Mouse (Mus musculus): ENCODE results near the gene Cib1. TPM values are rescaled to one million over a fixed set of nuclear protein-coding genes. Genes with fewer than 3 reads are reported as not detected.
A peak's percentile ranks its signal among the peaks of the same experiment; 100 is the strongest.

The Cib1 gene
- polyA plus RNA-seq, 1 experiment from 2014 or later = 141 TPM

DNA sequence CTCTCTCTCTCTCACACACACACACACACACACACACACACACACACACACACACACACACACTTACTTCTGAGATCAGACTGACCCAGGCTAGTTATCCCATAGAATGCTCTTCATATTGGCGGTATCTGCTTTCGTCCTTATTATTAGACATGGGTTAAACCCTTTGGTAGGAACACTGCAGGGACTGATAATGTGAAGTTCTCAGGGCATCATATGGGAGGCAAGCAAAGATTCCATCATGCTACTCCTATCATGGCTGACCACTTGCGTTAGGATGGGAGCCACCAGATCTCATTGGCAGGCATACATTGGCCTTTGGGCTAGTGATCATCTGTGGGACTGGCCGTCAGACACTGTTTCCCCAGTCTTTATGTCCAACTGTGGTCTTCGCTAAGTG, 37.5 kb downstream of the Cib1 start:
- Histone ChIP-seq H3K9me3 (replicated peaks; ENCODE audit: control insufficient read depth, low read length) (no peaks in the 10 kb centered on the region), H3K27me3 (ENCODE audit: control insufficient read depth, insufficient read depth, low read length) (no peaks in the 10 kb centered on the region), H3K27ac (ENCODE audit: low read length) (no peak overlapping the region), H3K36me3 (ENCODE audit: control insufficient read depth, insufficient read depth, low read length) (no peaks in the 10 kb centered on the region), H3K9ac (ENCODE audit: low read length) (no peak overlapping the region), H3K4me1 (ENCODE audit: control insufficient read depth, insufficient read depth, low read length) (peaks cover 46% of the 10 kb centered on the region), H3K4me2 (ENCODE audit: low read depth, low read length) (no peak overlapping the region), H3K4me3 (replicated peaks; ENCODE audit: low read length) (no peak overlapping the region)
- no peak for ATAC-seq (ENCODE audit: insufficient read depth, low FRiP score)
- WGBS = 91% methylated on average over 5 of the region's 5 CpGs

DNA sequence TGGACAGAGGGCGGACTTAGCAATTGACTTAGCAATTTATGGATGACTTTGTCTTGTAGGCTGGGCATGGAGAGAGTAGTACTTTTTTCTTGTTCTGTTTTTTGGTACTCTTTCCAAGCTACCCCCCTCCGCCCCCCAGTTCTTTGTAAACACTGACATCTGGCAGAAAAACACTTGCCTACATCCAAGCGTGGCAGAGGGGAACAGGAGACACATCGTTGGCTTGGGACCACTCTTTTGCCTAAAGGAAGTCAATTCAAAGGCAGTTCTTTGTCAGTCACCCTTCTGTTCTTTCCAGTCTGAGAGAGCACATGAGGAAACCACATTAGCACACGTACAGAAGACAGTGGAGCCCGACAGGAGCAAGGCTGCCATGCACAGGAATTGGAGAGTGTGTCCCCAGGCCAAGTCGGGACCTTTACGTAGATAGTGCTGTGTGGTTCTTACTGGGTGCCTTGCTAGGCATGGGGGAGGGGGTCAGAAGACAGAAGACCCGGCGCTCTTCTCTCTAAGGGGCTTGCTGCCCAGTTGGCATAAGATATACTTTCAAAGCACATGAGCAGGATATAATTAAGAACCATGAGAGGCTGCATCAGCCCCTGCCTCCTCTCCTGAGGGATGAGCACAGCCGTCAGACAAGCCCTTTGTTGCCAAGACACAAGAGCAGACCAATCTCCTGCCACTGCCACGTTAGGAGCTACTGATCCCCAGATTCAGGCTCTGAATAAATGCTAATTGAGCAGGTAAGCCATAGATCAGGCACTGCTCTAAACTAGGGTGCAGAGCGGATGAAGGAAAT, 38.5 kb downstream of the Cib1 start:
- H3K27me3 ChIP-seq (ENCODE audit: control insufficient read depth, insufficient read depth, low read length) = no peaks in the 10 kb centered on the region
- no peak overlapping the region for H3K4me2 ChIP-seq (ENCODE audit: low read depth, low read length)
- 74% methylated on average over 13 of the region's 13 CpGs for WGBS
- no peak overlapping the region for H3K4me3 ChIP-seq (replicated peaks; ENCODE audit: low read length)
- ATAC-seq (ENCODE audit: insufficient read depth, low FRiP score) = no peak
- H3K4me1 ChIP-seq (ENCODE audit: control insufficient read depth, insufficient read depth, low read length) = peaks cover 37% of the 10 kb centered on the region
- H3K9me3 ChIP-seq (replicated peaks; ENCODE audit: control insufficient read depth, low read length) = no peaks in the 10 kb centered on the region
- no peaks in the 10 kb centered on the region for H3K36me3 ChIP-seq (ENCODE audit: control insufficient read depth, insufficient read depth, low read length)
- H3K9ac ChIP-seq (ENCODE audit: low read length) = no peak overlapping the region
- peak overlapping the region; percentile 1; the same call in 1 of the 2 replicates for H3K27ac ChIP-seq (ENCODE audit: low read length)

- H3K27ac ChIP-seq (ENCODE audit: low read length) = peak overlapping the region; percentile 96
- peaks cover 42% of the 10 kb centered on the region for H3K4me1 ChIP-seq (ENCODE audit: control insufficient read depth, insufficient read depth, low read length)
- peak overlapping the region; percentile 59 for H3K4me2 ChIP-seq (ENCODE audit: low read depth, low read length)
- no peaks in the 10 kb centered on the region for H3K27me3 ChIP-seq (ENCODE audit: control insufficient read depth, insufficient read depth, low read length)
- no peaks in the 10 kb centered on the region for H3K9me3 ChIP-seq (replicated peaks; ENCODE audit: control insufficient read depth, low read length)
- peak overlapping the region; percentile 68 for H3K9ac ChIP-seq (ENCODE audit: low read length)
- peak; percentile 84 for ATAC-seq (ENCODE audit: insufficient read depth, low FRiP score)
- H3K4me3 ChIP-seq (replicated peaks; ENCODE audit: low read length) = peak overlapping the region; percentile 38
- H3K36me3 ChIP-seq (ENCODE audit: control insufficient read depth, insufficient read depth, low read length) = no peaks in the 10 kb centered on the region
- WGBS = 10% methylated on average over 16 of the region's 16 CpGs
Observed at GRCm38 (mm10) chr7:80192226-80193061, 40.2 kb downstream of the Cib1 start.

DNA sequence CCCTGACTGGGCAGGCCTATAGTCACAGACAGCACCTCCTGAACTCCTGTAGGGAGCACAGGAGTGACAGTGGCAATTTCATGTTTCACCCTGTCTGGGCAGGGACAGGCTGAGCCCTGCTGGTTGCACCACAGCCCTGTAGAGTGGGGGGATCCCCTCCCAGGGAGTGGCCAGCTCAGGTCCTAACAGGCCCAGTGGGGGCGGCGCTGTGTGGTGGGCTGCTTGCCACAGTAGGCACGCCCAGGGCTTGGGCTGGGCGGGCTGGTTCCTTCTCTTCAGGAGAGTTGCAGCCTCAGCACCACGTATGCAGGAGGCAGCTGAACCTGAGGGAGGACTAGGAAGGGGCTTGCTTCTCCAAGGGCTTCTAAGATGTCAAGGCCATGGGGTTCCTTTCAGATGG, 41.2 kb downstream of the Cib1 start:
- ATAC-seq (ENCODE audit: insufficient read depth, low FRiP score) = peak; percentile 78
- H3K4me3 ChIP-seq (replicated peaks; ENCODE audit: low read length) = peak overlapping the region; percentile 38; the same call in 1 of the 2 replicates
- H3K4me2 ChIP-seq (ENCODE audit: low read depth, low read length) = peak overlapping the region; percentile 59
- no peaks in the 10 kb centered on the region for H3K9me3 ChIP-seq (replicated peaks; ENCODE audit: control insufficient read depth, low read length)
- WGBS = 46% methylated on average over 5 of the region's 5 CpGs
- H3K36me3 ChIP-seq (ENCODE audit: control insufficient read depth, insufficient read depth, low read length) = no peaks in the 10 kb centered on the region
- H3K4me1 ChIP-seq (ENCODE audit: control insufficient read depth, insufficient read depth, low read length) = peaks cover 44% of the 10 kb centered on the region
- no peaks in the 10 kb centered on the region for H3K27me3 ChIP-seq (ENCODE audit: control insufficient read depth, insufficient read depth, low read length)
- H3K27ac ChIP-seq (ENCODE audit: low read length) = peak overlapping the region; percentile 96
- peak overlapping the region; percentile 68; the same call in 1 of the 2 replicates for H3K9ac ChIP-seq (ENCODE audit: low read length)

- Histone ChIP-seq H3K4me3 (replicated peaks; ENCODE audit: low read length) (no peak overlapping the region), H3K9ac (ENCODE audit: low read length) (peak overlapping the region; percentile 17; the same call in 1 of the 2 replicates), H3K27ac (ENCODE audit: low read length) (peak overlapping the region; percentile 79), H3K9me3 (replicated peaks; ENCODE audit: control insufficient read depth, low read length) (no peaks in the 10 kb centered on the region), H3K4me1 (ENCODE audit: control insufficient read depth, insufficient read depth, low read length) (peaks cover 49% of the 10 kb centered on the region), H3K4me2 (ENCODE audit: low read depth, low read length) (no peak overlapping the region), H3K27me3 (ENCODE audit: control insufficient read depth, insufficient read depth, low read length) (no peaks in the 10 kb centered on the region), H3K36me3 (ENCODE audit: control insufficient read depth, insufficient read depth, low read length) (no peaks in the 10 kb centered on the region)
- 44% methylated on average over 11 of the region's 11 CpGs for WGBS
- no peak for ATAC-seq (ENCODE audit: insufficient read depth, low FRiP score)
Observed at GRCm38 (mm10) chr7:80189147-80189933, 43.3 kb downstream of the Cib1 start.

- peak overlapping the region; percentile 17; the same call in 1 of the 2 replicates for H3K9ac ChIP-seq (ENCODE audit: low read length)
- peak overlapping the region; percentile 79 for H3K27ac ChIP-seq (ENCODE audit: low read length)
- H3K27me3 ChIP-seq (ENCODE audit: control insufficient read depth, insufficient read depth, low read length) = no peaks in the 10 kb centered on the region
- H3K4me3 ChIP-seq (replicated peaks; ENCODE audit: low read length) = no peak overlapping the region
- no peaks in the 10 kb centered on the region for H3K36me3 ChIP-seq (ENCODE audit: control insufficient read depth, insufficient read depth, low read length)
- 76% methylated on average over 2 of the region's 2 CpGs for WGBS
- no peaks in the 10 kb centered on the region for H3K9me3 ChIP-seq (replicated peaks; ENCODE audit: control insufficient read depth, low read length)
- ATAC-seq (ENCODE audit: insufficient read depth, low FRiP score) = no peak
- no peak overlapping the region for H3K4me2 ChIP-seq (ENCODE audit: low read depth, low read length)
- peaks cover 44% of the 10 kb centered on the region for H3K4me1 ChIP-seq (ENCODE audit: control insufficient read depth, insufficient read depth, low read length)
Observed at GRCm38 (mm10) chr7:80188579-80189125, 44.0 kb downstream of the Cib1 start.

DNA sequence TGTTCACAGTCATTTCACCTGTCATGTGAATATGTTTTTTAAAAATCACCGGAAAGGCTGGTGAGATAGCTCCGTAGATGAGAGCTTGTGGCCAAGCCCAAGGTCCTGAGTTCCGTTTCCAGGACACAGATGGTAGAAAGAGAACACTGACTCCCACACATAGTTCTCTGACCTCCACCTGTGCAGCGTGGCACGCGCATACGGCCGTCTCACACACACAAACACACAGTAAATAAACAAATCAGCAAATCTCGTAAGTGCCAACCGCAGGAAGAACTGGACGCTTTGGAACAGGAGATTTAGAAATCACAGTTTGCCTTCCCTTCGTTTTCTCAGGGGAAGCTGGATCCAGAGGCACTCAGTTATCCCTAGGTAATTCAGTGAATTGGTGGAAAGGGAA, 45.1 kb downstream of the Cib1 start:
- peak overlapping the region; percentile 79 for H3K9ac ChIP-seq (ENCODE audit: low read length)
- H3K27ac ChIP-seq (ENCODE audit: low read length) = peak overlapping the region; percentile 92

DNA sequence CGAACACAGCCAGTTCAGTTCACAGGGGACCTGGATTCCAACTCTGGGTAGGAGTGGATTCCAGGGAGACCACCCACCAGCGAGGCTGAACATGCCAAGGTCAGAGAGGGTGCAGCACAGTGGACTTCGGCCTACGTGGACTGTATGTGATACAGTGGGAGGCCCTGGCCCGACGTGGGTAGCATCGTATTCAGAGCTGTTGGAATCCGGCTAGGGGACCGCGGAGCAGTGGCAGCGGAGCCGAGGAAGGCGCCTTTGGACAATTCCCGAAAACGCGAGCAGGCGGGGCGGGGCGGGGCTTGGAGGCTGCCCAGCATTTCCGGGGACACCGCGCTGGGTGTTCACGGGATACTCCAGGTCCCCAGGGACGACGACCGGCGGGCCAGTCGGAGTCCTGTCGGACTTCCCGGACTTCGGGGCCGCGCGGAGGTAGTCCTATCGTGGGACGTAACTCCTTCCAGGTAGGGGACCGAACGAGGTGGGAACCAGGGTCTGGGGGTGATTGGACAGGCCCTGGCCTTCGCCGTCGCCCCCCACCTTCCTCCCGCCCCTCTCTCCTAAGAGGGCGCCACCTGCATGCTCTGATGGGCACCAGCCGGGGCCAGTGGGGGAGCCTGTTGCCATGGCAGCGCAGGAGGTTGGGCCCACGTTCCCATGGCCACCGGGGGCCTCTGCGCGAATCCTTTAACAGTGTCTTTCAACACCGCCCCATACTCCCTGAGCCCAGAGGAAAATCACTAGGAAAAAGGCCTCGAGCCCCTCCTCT, 45.9 kb downstream of the Cib1 start, which contains the start of gene Sema4b:
Gene Sema4b, plus strand, starts transcription at position 311 of the 766 bp plus-strand sequence.
- peaks cover 32% of the 10 kb centered on the region for H3K4me1 ChIP-seq (ENCODE audit: control insufficient read depth, insufficient read depth, low read length)
- peak; percentile 86 for ATAC-seq (ENCODE audit: insufficient read depth, low FRiP score)

More for the DNA sequence above, 45.1 kb downstream of the Cib1 start:
- H3K27me3 ChIP-seq (ENCODE audit: control insufficient read depth, insufficient read depth, low read length) = no peaks in the 10 kb centered on the region
- H3K4me1 ChIP-seq (ENCODE audit: control insufficient read depth, insufficient read depth, low read length) = peaks cover 39% of the 10 kb centered on the region
- ATAC-seq (ENCODE audit: insufficient read depth, low FRiP score) = no peak
- peak overlapping the region; percentile 66 for H3K4me3 ChIP-seq (replicated peaks; ENCODE audit: low read length)
- no peaks in the 10 kb centered on the region for H3K36me3 ChIP-seq (ENCODE audit: control insufficient read depth, insufficient read depth, low read length)
- 62% methylated on average over 12 of the region's 12 CpGs for WGBS
- H3K9me3 ChIP-seq (replicated peaks; ENCODE audit: control insufficient read depth, low read length) = no peaks in the 10 kb centered on the region
- H3K4me2 ChIP-seq (ENCODE audit: low read depth, low read length) = peak overlapping the region; percentile 84

More for the DNA sequence above, 45.9 kb downstream of the Cib1 start, which contains the start of gene Sema4b:
- peak within 1 kb of the TSS; percentile 66 for H3K4me3 ChIP-seq (replicated peaks; ENCODE audit: low read length)
- H3K4me2 ChIP-seq (ENCODE audit: low read depth, low read length) = peak within 1 kb of the TSS; percentile 84
- 1% methylated on average over 51 of the region's 51 CpGs for WGBS
- H3K27me3 ChIP-seq (ENCODE audit: control insufficient read depth, insufficient read depth, low read length) = no peaks in the 10 kb centered on the region
- peak within 1 kb of the TSS; percentile 92 for H3K27ac ChIP-seq (ENCODE audit: low read length)
- no peaks in the 10 kb centered on the region for H3K9me3 ChIP-seq (replicated peaks; ENCODE audit: control insufficient read depth, low read length)
- H3K9ac ChIP-seq (ENCODE audit: low read length) = peak within 1 kb of the TSS; percentile 79
- H3K36me3 ChIP-seq (ENCODE audit: control insufficient read depth, insufficient read depth, low read length) = no peaks in the 10 kb centered on the region

Measured in stomach, embryonic 16.5 days (tissue).